Mouse (Mus musculus) gastrocnemius, adult 2 months (tissue): ENCODE measurements around the gene Rnf207. TPM values are rescaled to one million over a fixed set of nuclear protein-coding genes. Genes with fewer than 3 reads are reported as not detected.

Experiments used
- DNase-seq: peaks from one replicate; pipeline ENCODE4 v3.0.0; 2022
- H3K27ac ChIP-seq: fragments of 200-600 bp; 2 replicates; pipeline ENCODE4 v1.8.1; 2022; ENCODE audit warnings: mild to moderate bottlenecking
- H3K4me3 ChIP-seq: fragments of 200-600 bp; 2 replicates; pipeline ENCODE4 v1.8.1; 2022; ENCODE audit warnings: mild to moderate bottlenecking, moderate library complexity
- CTCF ChIP-seq: fragments of 200-600 bp; IDR thresholded peaks from 2 replicates; pipeline ENCODE4 v1.8.1; 2022; ENCODE audit warnings: antibody characterized with exemption, mild to moderate bottlenecking, moderate library complexity
- intact Hi-C: fragments of 180-260 bp; cut with DNase I; formaldehyde crosslinking; loops from one replicate; pipeline ENCODE4 v1.15.1; 2025
- total RNA-seq, 2 experiments: library from RNA; stranded (reverse); gene quantifications; 2 replicates each; pipeline ENCODE4 v1.2.3; 2021

The Rnf207 gene
- total RNA-seq, 2 experiments from 2014 or later: not detected

- TF ChIP-seq CTCF: no peak
- peak; percentile 73 for DNase-seq
- no peak overlapping the region for H3K27ac ChIP-seq
- H3K4me3 ChIP-seq: no peak overlapping the region
- intact Hi-C loops: no loop called here
These were observed 31.9 kb downstream of the Rnf207 start for GRCm38 (mm10) chr4:152286887-152287286.

GRCm38 (mm10) chr4:152286183-152286582 is 32.6 kb downstream of the Rnf207 start:
- no peak for TF ChIP-seq CTCF
- H3K4me3 ChIP-seq: no peak overlapping the region
- intact Hi-C loops: no loop called here
- no peak overlapping the region for H3K27ac ChIP-seq
- DNase-seq: no peak

- no peak overlapping the region for H3K27ac ChIP-seq
- peak; percentile 82 for TF ChIP-seq CTCF
- intact Hi-C loops: loop anchor here (1.0 kb wide), 1 partner anchor 112 kb away; no protein-coding TSS in a partner anchor
- peak; percentile 76 for DNase-seq
- H3K4me3 ChIP-seq: no peak overlapping the region
These were observed 33.3 kb downstream of the Rnf207 start for GRCm38 (mm10) chr4:152285505-152285904.

GRCm38 (mm10) chr4:152283186-152283950 is 35.4 kb downstream of the Rnf207 start:
- DNase-seq: peak; percentile 92
- Histone ChIP-seq H3K27ac (no peak overlapping the region), H3K4me3 (peak overlapping the region; percentile 31)
- peak; percentile 98 for TF ChIP-seq CTCF
- intact Hi-C loops: loop anchor here (1.0 kb wide), 1 partner anchor 69 kb away; no protein-coding TSS in a partner anchor

GRCm38 (mm10) chr4:152282721-152283120 is 36.1 kb downstream of the Rnf207 start:
- TF ChIP-seq CTCF: no peak
- H3K27ac ChIP-seq: no peak overlapping the region
- intact Hi-C loops: loop anchor here (1.0 kb wide), 1 partner anchor 68 kb away; no protein-coding TSS in a partner anchor
- H3K4me3 ChIP-seq: peak overlapping the region; percentile 31
- DNase-seq: no peak

GRCm38 (mm10) chr4:152281601-152282000 is 37.2 kb downstream of the Rnf207 start:
- no peak for DNase-seq
- H3K27ac ChIP-seq: no peak overlapping the region
- no peak overlapping the region for H3K4me3 ChIP-seq
- intact Hi-C loops: no loop called here
- TF ChIP-seq CTCF: no peak

- H3K4me3 ChIP-seq: no peak overlapping the region
- intact Hi-C loops: no loop called here
- no peak for DNase-seq
- no peak for TF ChIP-seq CTCF
- H3K27ac ChIP-seq: no peak overlapping the region
These were observed 39.8 kb downstream of the Rnf207 start for GRCm38 (mm10) chr4:152278986-152279385.

- intact Hi-C loops: no loop called here
- peak; percentile 2; the same call in 1 of the 2 replicates for TF ChIP-seq CTCF
- DNase-seq: no peak
- Histone ChIP-seq H3K4me3 (no peak overlapping the region), H3K27ac (no peak overlapping the region)
These were observed 40.9 kb downstream of the Rnf207 start for GRCm38 (mm10) chr4:152277916-152278315.

GRCm38 (mm10) chr4:152276389-152277347 is 42.1 kb downstream of the Rnf207 start:
- intact Hi-C loops: no loop called here
- no peak for DNase-seq
- H3K4me3 ChIP-seq: no peak overlapping the region
- TF ChIP-seq CTCF: peak; percentile 73
- no peak overlapping the region for H3K27ac ChIP-seq

GRCm38 (mm10) chr4:152274681-152275131 is 44.1 kb downstream of the Rnf207 start:
- TF ChIP-seq CTCF: no peak
- peak overlapping the region; percentile 79 for H3K4me3 ChIP-seq
- H3K27ac ChIP-seq: peak overlapping the region; percentile 86
- intact Hi-C loops: no loop called here
- DNase-seq: peak; percentile 70

GRCm38 (mm10) chr4:152273621-152274236 is 45.1 kb downstream of the Rnf207 start, which contains the start of gene Gpr153:
Gpr153 (plus strand) TSS chr4:152274232.
- H3K27ac ChIP-seq: peak within 1 kb of the TSS; percentile 86
- no peak for TF ChIP-seq CTCF
- intact Hi-C loops: loop anchor here (2.0 kb wide), 1 partner anchor 59 kb away; no protein-coding TSS in a partner anchor
- DNase-seq: peak; percentile 83
- H3K4me3 ChIP-seq: peak within 1 kb of the TSS; percentile 79

GRCm38 (mm10) chr4:152273191-152273590 is 45.6 kb downstream of the Rnf207 start:
- DNase-seq: no peak
- no peak for TF ChIP-seq CTCF
- H3K4me3 ChIP-seq: peak overlapping the region; percentile 79
- peak overlapping the region; percentile 86 for H3K27ac ChIP-seq
- intact Hi-C loops: loop anchor here (2.0 kb wide), 1 partner anchor 58 kb away; no protein-coding TSS in a partner anchor
